Mouse (Mus musculus) embryonic fibroblast, embryonic 13.5 days (primary cell): ENCODE results near the gene Kdm5a. TPM values are rescaled to one million over a fixed set of nuclear protein-coding genes. Genes with fewer than 3 reads are reported as not detected.

Source experiments
- H3K27ac ChIP-seq: 2 replicates; pipeline ENCODE4 v1.5.1; 2012; ENCODE audit warnings: low read length, control low read depth, inconsistent platforms; ENCODE audit not compliant: insufficient read depth
- H3K4me1 ChIP-seq: 2 replicates; pipeline ENCODE4 v1.6.1; 2011; ENCODE audit warnings: low read length; ENCODE audit not compliant: control insufficient read depth, insufficient read depth
- H3K4me3 ChIP-seq: 2 replicates; pipeline ENCODE4 v1.5.1; 2011; ENCODE audit warnings: mild to moderate bottlenecking, control low read depth, low read length; ENCODE audit not compliant: insufficient read depth
- CTCF ChIP-seq: IDR thresholded peaks from 2 replicates; pipeline ENCODE4 v1.5.1; 2011; ENCODE audit warnings: mild to moderate bottlenecking, control low read depth, low read length, moderate library complexity, borderline replicate concordance; ENCODE audit not compliant: insufficient read depth
- POLR2A ChIP-seq: IDR thresholded peaks from 2 replicates; pipeline ENCODE4 v1.6.1; 2011; ENCODE audit warnings: low read depth, mild to moderate bottlenecking, control low read depth, low read length, moderate library complexity
- polyA plus RNA-seq: library from polyadenylated mRNA; stranded (reverse); fragments of >200 nt; gene quantifications from 2 replicates; pipeline ENCODE4 v1.2.4, GENCODE M21; 2011; ENCODE audit warnings: low read depth; ENCODE audit not compliant: missing spikeins, insufficient read length

The Kdm5a gene
- polyA plus RNA-seq, 1 experiment = 45.3 TPM

GRCm38 (mm10) chr6:120493374-120494181, 129.7 kb downstream of the Kdm5a start, which contains the start of gene Tmem121b:
Gene Tmem121b, minus strand, starts transcription at chr6:120493807.
- Histone ChIP-seq H3K27ac (no peak within 1 kb of the TSS), H3K4me1 (peaks cover 6% of the 10 kb centered on the region; the same call in 1 of the 2 replicates), H3K4me3 (peak within 1 kb of the TSS; percentile 15; the same call in 1 of the 2 replicates)
- TF ChIP-seq CTCF = no peak
- no peak for TF ChIP-seq POLR2A

Other genes with a start within 250 kb of the Kdm5a start
- not detected in 2 replicates for gene D330020A13Rik, start 69.8 kb upstream of the Kdm5a start, polyA plus RNA-seq
- gene B4galnt3, start 69.6 kb upstream of the Kdm5a start, polyA plus RNA-seq = not detected in 2 replicates
- gene Ccdc77, start 250 bp downstream of the Kdm5a start, polyA plus RNA-seq = 9.2 and 10.0 TPM in 2 replicates
- 11.7 and 13.3 TPM in 2 replicates for gene Il17ra, start 99.1 kb downstream of the Kdm5a start, polyA plus RNA-seq
- 0.11 TPM in 1 of 2 replicates, not detected in the other for gene Tmem121b, start 129.7 kb downstream of the Kdm5a start, polyA plus RNA-seq
- gene Hdhd5, start 167.2 kb downstream of the Kdm5a start, polyA plus RNA-seq = 8.5 and 10.9 TPM in 2 replicates